Mouse (Mus musculus) gastrocnemius, adult 2 months (tissue): Measurements from ENCODE around the gene Frmpd4. TPM values are rescaled to one million over a fixed set of nuclear protein-coding genes. Genes with fewer than 3 reads are reported as not detected.
A peak's percentile ranks its signal among the peaks of the same experiment; 100 is the strongest.

Source experiments
- DNase-seq: peaks from one replicate; pipeline ENCODE4 v3.0.0; 2022
- H3K27ac ChIP-seq: fragments of 200-600 bp; 2 replicates; pipeline ENCODE4 v1.8.1; 2022; ENCODE audit warnings: mild to moderate bottlenecking
- H3K4me3 ChIP-seq: fragments of 200-600 bp; 2 replicates; pipeline ENCODE4 v1.8.1; 2022; ENCODE audit warnings: mild to moderate bottlenecking, moderate library complexity
- CTCF ChIP-seq: fragments of 200-600 bp; IDR thresholded peaks from 2 replicates; pipeline ENCODE4 v1.8.1; 2022; ENCODE audit warnings: antibody characterized with exemption, mild to moderate bottlenecking, moderate library complexity
- intact Hi-C: fragments of 180-260 bp; cut with DNase I; formaldehyde crosslinking; loops from one replicate; pipeline ENCODE4 v1.15.1; 2025
- total RNA-seq, 2 experiments: library from RNA; stranded (reverse); gene quantifications; 2 replicates each; pipeline ENCODE4 v1.2.3; 2021

Frmpd4 gene
- total RNA-seq, 2 experiments from 2014 or later: 0.08 to 0.14 TPM

DNA sequence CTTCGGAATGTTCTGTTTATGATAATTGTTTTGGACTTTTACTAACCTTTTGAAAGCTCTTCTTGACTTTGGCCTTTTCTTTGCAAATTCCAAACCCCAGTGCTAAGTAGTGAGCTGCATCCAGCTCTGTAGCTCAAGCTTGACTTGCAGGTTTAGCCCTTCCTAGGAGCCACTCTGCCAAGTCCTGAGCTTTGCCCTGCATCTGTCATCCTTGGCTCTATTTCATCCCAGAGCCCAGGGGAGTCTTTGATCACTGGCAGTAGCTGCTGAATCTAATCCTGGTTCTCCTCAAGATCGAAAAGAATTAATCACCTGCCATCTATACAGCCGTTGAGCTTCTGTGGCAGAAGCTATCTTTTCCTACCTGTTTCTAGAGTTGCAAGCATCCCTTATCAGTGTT, 251.9 kb downstream of the Frmpd4 start:
- Histone ChIP-seq H3K27ac (no peak overlapping the region), H3K4me3 (no peak overlapping the region)
- no peak for TF ChIP-seq CTCF
- intact Hi-C loops: no loop called here
- DNase-seq: no peak

DNA sequence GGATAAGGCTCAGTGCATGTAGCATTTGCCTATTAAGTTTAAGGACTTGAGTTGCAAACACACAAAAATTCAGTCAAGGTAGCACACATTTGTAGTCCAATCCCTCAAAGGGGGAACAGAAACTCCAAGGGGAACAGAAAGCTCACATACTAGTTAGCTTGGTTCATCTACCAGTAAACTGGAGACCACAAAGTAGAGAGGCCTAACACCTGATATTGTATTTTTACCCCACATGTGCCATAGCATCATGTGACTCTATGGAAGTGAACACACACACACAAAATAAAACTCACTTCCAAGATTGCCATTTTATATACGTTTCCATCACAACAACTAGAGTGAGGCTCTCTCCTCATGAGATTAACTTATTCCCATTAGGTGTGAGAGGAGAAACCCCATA, 264.9 kb downstream of the Frmpd4 start:
- no peak overlapping the region for H3K4me3 ChIP-seq
- intact Hi-C loops: no loop called here
- no peak for TF ChIP-seq CTCF
- DNase-seq: no peak
- H3K27ac ChIP-seq: no peak overlapping the region

DNA sequence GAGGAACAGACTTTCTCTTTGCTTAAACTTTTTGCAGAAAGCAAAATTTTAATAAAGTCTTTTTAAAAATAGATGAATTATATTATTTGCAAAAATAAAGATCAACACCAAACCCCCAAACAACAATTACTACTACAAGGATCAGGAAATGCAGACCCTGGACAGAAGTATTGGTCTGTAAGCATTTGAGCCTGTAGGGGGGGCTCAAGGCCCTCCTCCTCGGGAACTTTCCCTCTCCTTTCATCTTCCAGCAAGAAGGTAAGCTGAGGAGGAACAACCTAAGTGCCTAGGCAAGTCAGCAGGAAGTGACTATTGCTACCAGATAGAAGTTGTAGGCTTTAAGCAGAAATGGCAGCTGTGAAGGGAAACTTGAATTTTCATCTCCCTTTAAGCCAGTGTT, 266.9 kb downstream of the Frmpd4 start:
- intact Hi-C loops: no loop called here
- Histone ChIP-seq H3K27ac (no peak overlapping the region), H3K4me3 (no peak overlapping the region)
- no peak for TF ChIP-seq CTCF
- DNase-seq: no peak

DNA sequence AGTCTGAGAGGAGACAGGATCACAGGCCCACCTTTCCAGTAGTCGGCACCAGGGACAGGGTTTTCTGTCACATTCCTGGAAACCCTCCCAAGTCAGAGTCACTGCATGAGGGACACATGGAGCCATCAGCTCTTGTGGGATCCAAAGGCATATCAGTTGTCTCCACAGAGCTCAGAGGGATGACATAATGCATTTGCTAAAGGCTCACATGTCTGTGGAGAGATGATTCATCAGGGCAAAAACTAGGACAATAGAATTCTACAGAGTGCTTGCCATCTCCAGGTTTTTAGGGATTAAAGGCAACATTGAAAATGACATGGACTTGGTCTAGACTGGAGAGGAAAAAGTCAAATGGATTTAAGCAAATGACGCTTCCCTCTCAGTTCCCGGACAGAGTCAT, 284.5 kb downstream of the Frmpd4 start:
- no peak for DNase-seq

DNA sequence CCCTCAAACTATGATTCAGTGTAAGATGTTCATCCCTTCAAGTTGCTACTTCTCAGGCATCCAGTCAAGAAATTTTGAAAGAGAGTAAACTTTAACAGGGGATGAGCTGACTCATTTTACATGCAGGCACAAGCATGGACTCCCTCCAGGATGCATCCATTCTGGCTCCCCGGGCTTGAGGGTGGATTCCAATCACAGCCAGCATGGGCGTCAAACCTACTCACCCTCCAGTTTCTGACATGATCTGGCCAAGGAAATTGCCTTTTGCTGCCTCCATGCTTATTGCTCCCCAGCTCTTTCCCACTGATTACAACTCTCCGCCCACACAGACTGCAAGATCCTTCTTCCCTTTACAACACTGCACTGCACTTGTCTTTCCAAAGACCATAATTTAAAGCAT, 370.0 kb downstream of the Frmpd4 start:
- no peak for DNase-seq
- Histone ChIP-seq H3K27ac (no peak overlapping the region), H3K4me3 (no peak overlapping the region)
- no peak for TF ChIP-seq CTCF
- intact Hi-C loops: no loop called here

More for the DNA sequence above, 284.5 kb downstream of the Frmpd4 start:
- H3K27ac ChIP-seq: no peak overlapping the region
- H3K4me3 ChIP-seq: no peak overlapping the region
- TF ChIP-seq CTCF: no peak
- intact Hi-C loops: no loop called here

DNA sequence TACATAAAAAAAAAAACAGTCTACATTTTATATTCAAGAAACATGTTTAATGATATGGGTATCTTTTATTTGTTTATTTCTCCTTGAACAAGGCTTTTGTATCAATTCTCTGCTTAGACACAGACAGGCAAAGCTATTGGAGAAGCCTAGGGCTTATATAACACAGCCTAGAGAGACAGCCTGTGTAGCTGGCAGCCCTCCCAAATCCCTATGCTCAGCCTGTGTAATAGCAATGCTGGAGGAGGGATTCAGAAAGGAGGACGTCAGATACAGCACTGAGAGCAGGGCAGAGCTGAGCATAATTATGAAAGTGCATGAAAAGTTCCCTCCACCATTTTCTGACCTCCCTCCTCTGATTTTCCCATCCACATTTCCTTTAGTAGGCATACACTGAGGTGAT, 385.1 kb downstream of the Frmpd4 start:
- no peak overlapping the region for H3K4me3 ChIP-seq
- DNase-seq: no peak
- intact Hi-C loops: no loop called here
- H3K27ac ChIP-seq: no peak overlapping the region
- no peak for TF ChIP-seq CTCF

DNA sequence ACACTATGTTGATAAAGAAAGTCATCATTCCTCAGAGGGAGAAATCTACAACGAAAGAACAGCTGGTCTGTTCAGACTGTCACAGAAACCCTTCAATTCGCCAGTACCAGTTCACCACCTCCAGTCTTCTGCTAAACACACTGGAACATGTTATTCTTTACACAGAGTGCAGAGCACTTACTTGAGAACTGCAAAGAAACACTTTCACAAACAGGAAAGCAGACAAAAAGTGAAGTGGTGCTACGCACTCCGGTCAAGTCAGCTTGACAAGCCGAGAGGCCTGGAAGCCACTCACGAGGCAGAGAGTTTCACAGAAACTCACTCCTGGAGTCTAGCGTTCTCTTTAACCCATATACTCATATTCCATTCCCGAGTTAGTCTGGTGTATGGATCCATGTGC, 387.5 kb downstream of the Frmpd4 start:
- intact Hi-C loops: no loop called here
- Histone ChIP-seq H3K27ac (no peak overlapping the region), H3K4me3 (no peak overlapping the region)
- TF ChIP-seq CTCF: no peak
- no peak for DNase-seq

DNA sequence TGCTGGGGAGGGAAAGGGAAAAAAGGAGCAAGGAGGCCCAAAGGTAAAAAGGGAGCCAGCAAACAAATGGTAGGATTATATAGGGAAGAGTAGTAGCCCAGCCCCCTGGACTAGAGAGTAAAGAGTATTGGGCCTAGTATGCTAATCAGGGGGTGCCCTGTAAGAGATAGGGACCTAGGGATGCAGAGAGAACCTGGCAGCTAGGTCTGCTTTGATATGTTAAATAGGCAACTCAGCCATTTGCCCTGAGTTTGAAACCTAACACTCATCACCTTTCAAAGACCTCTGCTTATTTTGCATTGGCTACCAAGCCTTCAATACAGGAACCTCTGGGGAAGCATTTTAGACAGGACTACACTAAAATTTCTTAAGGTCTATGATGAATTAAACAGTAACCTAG, 414.0 kb downstream of the Frmpd4 start:
- intact Hi-C loops: no loop called here
- TF ChIP-seq CTCF: no peak

DNA sequence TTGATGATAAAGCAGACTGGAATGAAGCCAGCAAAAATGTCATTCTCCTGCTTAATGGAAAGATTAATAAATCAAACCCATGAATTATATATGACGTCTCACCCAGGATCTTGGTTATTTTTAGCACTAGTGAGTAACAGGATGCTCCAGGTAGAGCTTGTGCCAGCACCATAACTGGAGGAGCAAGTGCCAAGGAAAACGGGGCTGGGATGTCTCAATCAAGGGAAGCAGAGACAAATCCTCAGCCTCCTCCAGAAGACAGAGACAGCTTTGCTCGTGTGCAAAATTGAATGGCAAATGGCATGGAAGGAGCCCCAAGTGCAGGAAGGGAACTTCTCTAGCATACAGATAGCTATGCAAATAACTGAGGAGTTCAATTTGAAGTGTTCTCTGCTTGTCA, 418.2 kb downstream of the Frmpd4 start:
- DNase-seq: no peak
- no peak for TF ChIP-seq CTCF
- H3K27ac ChIP-seq: no peak overlapping the region
- H3K4me3 ChIP-seq: no peak overlapping the region
- intact Hi-C loops: no loop called here

More for the DNA sequence above, 414.0 kb downstream of the Frmpd4 start:
- Histone ChIP-seq H3K4me3 (no peak overlapping the region), H3K27ac (no peak overlapping the region)
- no peak for DNase-seq

DNA sequence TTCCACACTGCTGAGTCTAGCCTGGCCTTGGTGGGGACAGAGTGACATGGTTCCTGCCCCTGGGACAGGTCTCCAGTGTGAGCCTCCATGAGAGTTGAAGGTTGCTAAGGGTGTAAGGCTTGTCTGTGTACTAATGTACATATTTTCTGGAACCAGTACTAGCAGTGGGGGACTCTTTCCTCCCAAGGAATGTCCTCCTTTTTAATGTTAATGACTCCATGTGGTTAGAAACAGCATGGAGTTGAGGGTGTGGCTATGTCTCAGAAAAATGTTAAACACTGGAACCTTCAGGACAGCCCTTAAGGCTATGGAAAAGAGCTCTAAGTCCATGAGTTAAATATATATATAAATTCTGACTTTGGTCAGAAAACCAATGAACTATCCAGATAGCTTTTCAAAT, 436.0 kb downstream of the Frmpd4 start:
- Histone ChIP-seq H3K4me3 (no peak overlapping the region), H3K27ac (no peak overlapping the region)
- DNase-seq: no peak
- intact Hi-C loops: no loop called here
- TF ChIP-seq CTCF: no peak

DNA sequence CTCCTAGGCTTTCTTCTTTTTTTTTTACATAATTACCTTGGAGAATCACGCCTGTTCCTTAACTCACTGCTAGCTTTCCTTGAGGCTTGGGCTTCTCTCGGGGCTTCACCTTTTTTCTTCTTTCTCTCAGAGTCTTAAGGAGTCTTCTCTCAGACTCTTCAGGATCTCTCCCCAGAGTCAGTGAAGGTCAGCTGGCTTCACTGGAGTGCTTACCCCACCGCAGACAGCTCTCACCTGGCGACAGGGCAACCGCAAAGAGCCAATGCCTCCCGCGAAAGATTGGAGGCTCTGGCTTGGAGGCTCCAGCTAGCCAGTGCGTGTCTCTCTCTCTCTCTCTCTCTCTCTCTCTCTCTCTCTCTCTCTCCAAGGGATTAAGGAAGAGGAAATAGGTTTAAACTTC, 453.0 kb downstream of the Frmpd4 start:
- intact Hi-C loops: no loop called here
- no peak overlapping the region for H3K4me3 ChIP-seq
- TF ChIP-seq CTCF: no peak
- no peak for DNase-seq
- H3K27ac ChIP-seq: no peak overlapping the region

DNA sequence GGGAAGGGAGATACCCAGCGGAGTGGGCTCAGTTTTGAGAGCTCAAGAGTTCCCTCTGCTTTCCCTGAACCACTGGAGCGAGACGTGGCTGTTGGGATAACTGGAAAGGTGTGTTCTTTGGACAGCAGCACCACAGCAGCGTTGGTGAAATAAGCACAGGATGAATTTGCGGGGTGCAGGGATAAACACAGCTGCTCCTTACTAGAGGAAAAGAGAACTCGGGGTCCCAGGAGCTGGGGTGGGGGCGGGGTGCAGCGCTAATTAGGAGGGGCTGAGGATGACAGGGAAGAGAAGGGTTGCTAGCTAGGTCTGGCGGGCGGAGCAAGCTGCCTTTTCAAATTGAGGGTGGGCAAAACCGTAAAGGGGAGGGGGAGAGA, 453.5 kb downstream of the Frmpd4 start:
- no peak for TF ChIP-seq CTCF
- Histone ChIP-seq H3K27ac (no peak overlapping the region), H3K4me3 (peak overlapping the region; percentile 45; the same call in 1 of the 2 replicates)
- intact Hi-C loops: no loop called here
- DNase-seq: no peak

DNA sequence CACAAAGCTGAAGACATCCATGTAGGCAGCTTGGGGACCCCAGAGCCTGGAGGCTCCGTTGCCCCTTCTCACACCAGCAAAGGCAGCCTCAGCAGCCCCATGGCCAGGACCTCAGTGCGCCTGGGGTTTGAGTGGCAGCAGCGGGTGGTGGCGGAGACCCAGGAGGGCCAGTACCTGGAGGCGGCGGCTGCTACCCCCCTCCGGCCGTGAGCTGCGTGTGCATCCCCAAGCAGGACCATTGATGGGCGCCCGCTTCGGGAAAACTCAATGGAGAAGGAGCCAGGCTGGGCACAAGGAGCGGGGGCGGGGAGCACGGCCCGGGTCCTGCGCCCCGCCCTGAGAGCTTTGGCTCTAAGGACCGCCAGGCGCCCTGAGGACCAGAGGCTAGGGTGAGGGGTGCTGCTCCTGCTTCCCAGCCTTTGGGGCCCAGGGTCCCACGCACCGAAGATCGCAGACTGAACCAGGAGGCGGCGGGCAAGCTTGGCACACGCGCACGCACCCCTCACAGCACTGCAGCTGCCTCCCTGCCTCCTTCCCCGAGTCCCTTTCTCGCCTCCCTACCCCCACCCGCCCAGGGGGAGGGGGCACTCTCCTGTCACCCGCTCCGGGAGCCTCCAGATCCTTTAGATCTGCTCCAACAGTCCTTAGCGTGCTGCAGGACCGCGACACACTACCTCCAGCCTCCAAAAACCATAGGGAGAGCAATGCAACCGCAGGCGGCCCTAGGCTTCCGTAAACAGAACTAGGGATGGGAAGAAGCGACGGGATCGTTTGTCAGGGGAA, 454.0 kb downstream of the Frmpd4 start:
- intact Hi-C loops: no loop called here
- peak overlapping the region; percentile 45 for H3K4me3 ChIP-seq
- DNase-seq: no peak
- no peak overlapping the region for H3K27ac ChIP-seq
- no peak for TF ChIP-seq CTCF

DNA sequence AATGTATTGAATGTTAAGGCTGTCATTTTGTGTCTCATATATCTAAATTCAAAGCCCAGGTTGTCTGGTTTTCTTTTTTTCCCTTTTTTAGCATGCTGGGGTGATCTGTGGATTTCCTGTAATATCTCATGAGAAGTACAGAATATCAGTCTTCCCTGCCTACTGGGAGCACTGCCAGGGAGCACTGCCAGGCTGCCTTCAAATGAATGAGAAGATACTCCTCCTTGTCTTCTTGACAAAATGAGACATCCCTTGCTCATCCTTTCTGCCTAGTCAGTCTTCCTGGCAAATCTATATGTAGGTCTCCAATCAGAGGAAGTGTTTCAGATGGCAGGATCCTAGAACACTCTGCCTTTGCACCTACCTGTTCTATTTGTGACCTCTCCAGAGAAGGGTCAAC, 535.4 kb downstream of the Frmpd4 start:
- TF ChIP-seq CTCF: no peak
- intact Hi-C loops: no loop called here
- Histone ChIP-seq H3K27ac (no peak overlapping the region), H3K4me3 (no peak overlapping the region)
- no peak for DNase-seq
